Mouse (Mus musculus) stomach, adult 2 months (tissue): Measurements from ENCODE around the gene Rad54l2. TPM values are rescaled to one million over a fixed set of nuclear protein-coding genes. Genes with fewer than 3 reads are reported as not detected.

Source experiments
- polyA plus RNA-seq: library from polyadenylated mRNA; depleted of rRNA; stranded (reverse); fragments of >200 nt; gene quantifications from 2 replicates; pipeline ENCODE4 v1.2.3, GENCODE M21; 2012; rRNA removed

Gene Rad54l2
- polyA plus RNA-seq = 17.3 and 17.6 TPM in 2 replicates

DNA sequence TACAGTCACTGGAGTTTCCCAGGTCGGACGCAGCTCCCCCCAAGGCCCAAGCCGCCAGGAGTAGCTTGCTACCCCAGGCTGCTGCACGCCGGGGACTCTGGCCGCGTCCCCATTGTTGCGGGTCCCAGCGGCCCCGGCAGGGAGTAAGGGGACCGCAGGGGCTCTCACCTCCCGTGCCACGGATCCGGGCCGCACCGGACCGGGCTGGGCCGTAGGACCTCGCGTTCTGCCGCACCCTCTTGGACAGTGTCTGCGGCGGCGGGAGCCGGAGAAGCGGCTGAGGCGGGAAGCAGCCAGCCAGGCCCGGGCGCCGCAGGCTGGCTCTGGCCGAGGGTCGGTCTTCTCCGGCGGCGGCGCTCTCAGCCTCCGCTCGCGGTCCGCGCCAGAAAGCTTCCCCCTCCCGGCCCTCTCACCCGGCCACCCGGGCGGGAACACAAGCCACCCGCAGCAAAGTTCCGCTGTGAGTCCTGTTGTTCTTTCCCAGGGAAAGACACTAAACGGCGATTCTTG, at the start of gene Rad54l2:
Gene Rad54l2 (minus strand): TSS at position 383 of the 510 bp plus-strand sequence.

GRCm38 (mm10) chr9:106821618-106822380, 32.8 kb upstream of the Rad54l2 start, which contains the start of gene Dcaf1:
Gene Dcaf1 (plus strand): TSS chr9:106821874.

GRCm38 (mm10) chr9:106685249-106686101, 103.5 kb downstream of the Rad54l2 start, which contains the start of gene Tex264:
Gene Tex264 (minus strand): TSS chr9:106685927.

DNA sequence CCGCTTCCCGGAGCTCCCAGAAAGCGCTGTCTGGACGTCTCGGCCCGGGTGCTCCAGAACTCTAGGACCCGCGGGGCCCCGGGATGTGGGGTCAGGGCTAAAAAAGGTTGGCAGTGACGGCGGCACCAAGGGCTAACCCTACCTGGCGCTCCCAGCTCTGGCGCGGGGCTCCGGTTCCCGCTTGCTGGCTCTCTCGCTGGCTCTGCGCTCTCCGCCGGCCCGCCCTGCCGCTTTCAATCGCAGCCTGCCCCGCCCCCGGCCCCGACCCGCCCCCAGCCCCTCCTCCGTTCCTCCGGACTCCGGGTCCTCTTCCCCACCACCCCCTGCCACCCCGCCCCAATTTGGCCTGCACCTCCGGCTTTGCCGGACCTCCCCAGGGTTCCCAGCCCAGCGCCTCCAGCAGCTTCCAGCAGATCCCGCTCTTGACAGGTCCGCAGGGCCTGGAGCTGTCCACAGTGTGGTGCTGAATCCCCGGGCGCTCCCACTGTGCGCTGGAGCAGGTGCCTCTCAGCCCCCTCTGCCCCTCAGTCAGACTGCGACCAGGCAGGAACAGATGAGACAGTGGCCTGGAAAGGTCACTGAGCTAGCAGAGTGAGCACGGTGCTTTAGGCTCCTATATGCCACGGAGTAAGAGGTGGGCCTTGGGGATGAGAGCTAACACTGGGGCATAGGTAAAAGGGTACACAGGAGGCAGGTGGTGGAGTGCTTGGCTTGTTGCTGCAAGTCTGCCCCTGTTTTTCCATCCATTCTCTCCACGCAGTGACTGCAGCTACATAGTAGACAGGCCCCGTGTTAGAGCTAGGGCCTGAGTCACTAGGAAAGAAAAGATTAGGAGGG, 132.9 kb downstream of the Rad54l2 start, which contains the start of gene Grm2:
Gene Grm2 (minus strand): TSS at position 199 of the 837 bp plus-strand sequence.

Other genes starting within 250 kb of the Rad54l2 start
- not detected in 2 replicates for gene Iqcf3, start 227.6 kb downstream of the Rad54l2 start, polyA plus RNA-seq
- gene Iqcf4, start 218.2 kb downstream of the Rad54l2 start, polyA plus RNA-seq = not detected in 2 replicates
- gene Iqcf6, start 162.6 kb downstream of the Rad54l2 start, polyA plus RNA-seq = not detected in 2 replicates
- not detected in 2 replicates for gene Grm2, start 133.1 kb downstream of the Rad54l2 start, polyA plus RNA-seq
- gene Tex264, start 103.3 kb downstream of the Rad54l2 start, polyA plus RNA-seq = 61.4 and 82.8 TPM in 2 replicates
- 2.1 and 3.2 TPM in 2 replicates for gene Dcaf1, start 32.7 kb upstream of the Rad54l2 start, polyA plus RNA-seq
- gene Rbm15b, start 98.2 kb upstream of the Rad54l2 start, polyA plus RNA-seq = 5.0 and 7.1 TPM in 2 replicates
- gene Manf, start 102.8 kb upstream of the Rad54l2 start, polyA plus RNA-seq = 7.0 and 11.1 TPM in 2 replicates